Mouse (Mus musculus): ENCODE results near the gene Hs1bp3. TPM values are rescaled to one million over a fixed set of nuclear protein-coding genes. Genes with fewer than 3 reads are reported as not detected.

Hs1bp3 gene
- polyA plus RNA-seq, 1 experiment from 2014 or later: 8.4 TPM

DNA sequence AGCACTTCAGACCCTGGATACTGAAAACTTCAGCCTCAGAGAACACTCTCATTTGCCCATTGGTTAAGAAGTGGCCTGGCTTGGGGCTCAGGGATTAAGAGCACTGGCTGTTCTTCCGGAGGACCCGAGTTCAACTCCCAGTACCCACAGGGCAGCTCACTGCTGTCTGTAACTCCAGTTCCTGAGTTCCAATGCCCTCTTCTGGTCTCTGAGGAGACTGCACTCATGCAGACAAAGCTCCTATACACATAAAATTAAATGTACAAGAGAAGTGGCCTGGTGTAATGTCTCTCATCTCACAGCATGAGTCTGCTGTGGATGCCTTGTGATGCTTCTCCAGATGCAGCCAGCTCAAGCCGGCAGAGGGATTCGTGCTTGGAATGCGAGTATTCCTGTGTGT lies 3.3 kb downstream of the Hs1bp3 start:
- Histone ChIP-seq H3K27me3 (replicated peaks; ENCODE audit: control insufficient read depth, insufficient read depth, low read length) (no peaks in the 10 kb centered on the region), H3K9ac (ENCODE audit: low read length) (no peak overlapping the region), H3K36me3 (ENCODE audit: control insufficient read depth, insufficient read depth, low read length) (peaks cover 13% of the 10 kb centered on the region), H3K4me3 (ENCODE audit: low read depth, low read length) (no peak overlapping the region), H3K27ac (ENCODE audit: low read depth, low read length) (no peak overlapping the region), H3K4me2 (ENCODE audit: low read length) (no peak overlapping the region), H3K4me1 (ENCODE audit: control insufficient read depth, insufficient read depth, low read length) (no peaks in the 10 kb centered on the region), H3K9me3 (replicated peaks; ENCODE audit: control insufficient read depth, low read length) (no peaks in the 10 kb centered on the region)
- 91% methylated on average over 5 of the region's 5 CpGs for WGBS
- ATAC-seq (no peak), DNase-seq (ENCODE audit: low spot score) (no peak)

DNA sequence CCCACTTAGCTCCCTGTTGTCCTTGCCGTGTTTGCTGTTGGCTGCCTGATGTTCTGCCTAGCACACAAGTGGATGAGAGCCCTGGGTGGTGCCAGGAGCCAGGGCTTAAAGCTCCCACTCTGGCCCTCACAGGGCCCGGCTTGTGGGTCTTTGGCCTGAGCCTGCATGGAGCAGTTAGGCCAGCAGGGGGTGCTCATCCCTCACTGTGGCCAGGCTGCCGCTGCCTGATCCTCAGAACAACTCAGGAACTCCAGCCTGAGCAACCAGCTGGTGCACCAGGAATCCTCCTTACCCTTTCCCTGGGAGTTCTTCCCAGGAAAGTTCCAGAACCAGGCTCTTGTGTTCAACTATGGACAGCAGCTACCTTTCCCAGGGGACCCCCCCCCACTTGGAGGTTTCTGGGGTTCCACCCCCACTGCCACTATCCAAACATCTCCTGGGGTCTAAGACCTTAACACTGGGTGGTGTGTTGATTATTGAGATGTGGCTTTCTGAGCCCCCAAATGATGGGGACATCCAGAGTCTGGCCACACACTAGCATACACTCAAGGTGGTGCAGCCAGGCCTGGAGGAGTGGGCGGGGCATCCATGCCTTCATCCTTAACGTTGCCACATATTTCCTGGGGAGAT lies 7.0 kb downstream of the Hs1bp3 start:
- Histone ChIP-seq H3K4me3 (ENCODE audit: low read depth, low read length) (no peak overlapping the region), H3K27me3 (replicated peaks; ENCODE audit: control insufficient read depth, insufficient read depth, low read length) (no peaks in the 10 kb centered on the region), H3K36me3 (ENCODE audit: control insufficient read depth, insufficient read depth, low read length) (peaks cover 32% of the 10 kb centered on the region), H3K4me1 (ENCODE audit: control insufficient read depth, insufficient read depth, low read length) (no peaks in the 10 kb centered on the region), H3K9me3 (replicated peaks; ENCODE audit: control insufficient read depth, low read length) (no peaks in the 10 kb centered on the region), H3K9ac (ENCODE audit: low read length) (no peak overlapping the region), H3K4me2 (ENCODE audit: low read length) (no peak overlapping the region), H3K27ac (ENCODE audit: low read depth, low read length) (no peak overlapping the region)
- ATAC-seq (peak; percentile 68), DNase-seq (ENCODE audit: low spot score) (peak; percentile 67)
- 51% methylated on average over 5 of the region's 5 CpGs for WGBS

DNA sequence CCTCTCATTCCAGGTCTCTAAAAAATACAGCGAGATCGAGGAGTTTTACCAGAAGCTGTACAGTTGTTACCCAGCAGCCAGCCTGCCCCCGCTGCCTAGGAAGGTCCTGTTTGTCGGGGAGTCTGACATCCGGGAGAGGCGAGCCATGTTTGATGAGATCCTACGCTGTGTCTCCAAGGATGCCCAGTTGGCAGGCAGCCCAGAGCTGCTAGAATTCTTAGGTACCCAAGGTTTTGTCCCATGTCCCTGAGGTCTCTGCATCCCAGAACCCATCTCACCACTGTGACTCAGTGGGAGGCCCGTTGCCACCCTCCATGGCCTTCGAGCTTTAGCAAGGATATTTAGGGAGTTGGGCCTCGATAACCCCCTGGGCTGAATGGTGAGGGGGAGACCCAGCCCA lies 8.3 kb downstream of the Hs1bp3 start:
- ATAC-seq: no peak
- H3K4me3 ChIP-seq (ENCODE audit: low read depth, low read length): no peak overlapping the region
- no peaks in the 10 kb centered on the region for H3K4me1 ChIP-seq (ENCODE audit: control insufficient read depth, insufficient read depth, low read length)
- H3K9ac ChIP-seq (ENCODE audit: low read length): no peak overlapping the region
- no peaks in the 10 kb centered on the region for H3K27me3 ChIP-seq (replicated peaks; ENCODE audit: control insufficient read depth, insufficient read depth, low read length)
- 83% methylated on average over 10 of the region's 10 CpGs for WGBS
- no peak overlapping the region for H3K27ac ChIP-seq (ENCODE audit: low read depth, low read length)
- H3K4me2 ChIP-seq (ENCODE audit: low read length): no peak overlapping the region
- H3K36me3 ChIP-seq (ENCODE audit: control insufficient read depth, insufficient read depth, low read length): peaks cover 34% of the 10 kb centered on the region
- no peak for DNase-seq (ENCODE audit: low spot score)
- no peaks in the 10 kb centered on the region for H3K9me3 ChIP-seq (replicated peaks; ENCODE audit: control insufficient read depth, low read length)

DNA sequence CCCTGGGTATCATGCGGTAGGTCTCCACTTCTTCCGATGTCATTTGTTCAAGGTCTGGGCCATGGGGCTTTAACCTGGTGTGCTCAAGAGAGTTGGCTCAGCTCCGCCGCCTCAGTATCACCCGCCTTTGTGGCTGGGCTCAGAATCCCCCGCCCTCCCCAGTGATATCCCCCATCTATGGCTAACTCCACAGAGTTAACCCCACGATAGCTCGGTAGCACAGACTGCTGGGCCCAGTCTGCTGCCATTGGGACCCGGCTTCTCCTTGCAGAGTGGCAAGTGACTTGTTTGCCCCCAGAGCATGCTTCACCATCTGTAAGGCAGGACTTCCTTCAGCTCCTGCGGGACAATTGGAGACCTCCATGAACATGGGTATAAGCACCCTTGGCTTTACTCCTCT lies 10.9 kb downstream of the Hs1bp3 start:
- H3K4me3 ChIP-seq (ENCODE audit: low read depth, low read length): no peak overlapping the region
- peaks cover 6% of the 10 kb centered on the region; the same call in 1 of the 2 replicates for H3K4me1 ChIP-seq (ENCODE audit: control insufficient read depth, insufficient read depth, low read length)
- WGBS: 85% methylated on average over 10 of the region's 10 CpGs
- peaks cover 20% of the 10 kb centered on the region; the same call in 1 of the 2 replicates for H3K36me3 ChIP-seq (ENCODE audit: control insufficient read depth, insufficient read depth, low read length)
- no peaks in the 10 kb centered on the region for H3K9me3 ChIP-seq (replicated peaks; ENCODE audit: control insufficient read depth, low read length)
- ATAC-seq: no peak
- H3K9ac ChIP-seq (ENCODE audit: low read length): no peak overlapping the region
- H3K27me3 ChIP-seq (replicated peaks; ENCODE audit: control insufficient read depth, insufficient read depth, low read length): no peaks in the 10 kb centered on the region
- H3K4me2 ChIP-seq (ENCODE audit: low read length): no peak overlapping the region
- no peak overlapping the region for H3K27ac ChIP-seq (ENCODE audit: low read depth, low read length)
- DNase-seq (ENCODE audit: low spot score): no peak

DNA sequence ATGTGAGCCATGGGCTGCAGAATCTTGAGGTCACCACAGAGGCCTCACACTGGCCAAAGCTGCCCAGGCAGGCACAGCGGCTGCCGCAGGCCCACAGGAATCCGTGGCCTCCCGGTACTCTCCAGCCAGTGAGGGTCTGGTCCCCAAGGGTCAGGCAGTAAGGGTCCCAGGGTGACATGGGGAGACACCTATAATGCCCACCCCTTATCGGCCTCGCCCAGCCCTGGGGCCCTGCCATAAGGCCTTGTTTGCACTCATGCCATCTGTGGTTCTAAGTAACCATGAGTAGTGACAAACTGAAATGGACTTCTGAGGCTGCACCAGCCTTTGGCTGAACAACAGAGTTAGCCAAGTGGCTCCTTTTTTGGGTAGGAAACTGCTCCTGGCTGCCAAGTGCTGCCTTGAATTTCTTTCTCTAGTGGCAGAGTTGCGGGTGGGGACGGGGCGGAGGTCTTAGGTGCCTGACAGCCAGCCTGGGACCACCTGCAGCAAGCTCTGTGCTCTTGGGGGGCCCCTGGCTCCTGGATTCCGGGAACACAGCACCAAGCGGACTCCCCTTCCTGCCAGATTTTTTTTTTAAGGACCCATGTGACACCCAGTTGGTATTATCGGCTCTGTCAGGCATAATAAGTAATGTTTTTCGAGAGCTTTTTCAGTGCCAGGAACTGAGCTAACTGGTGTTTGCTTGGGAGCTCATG lies 12.2 kb downstream of the Hs1bp3 start:
- H3K36me3 ChIP-seq (ENCODE audit: control insufficient read depth, insufficient read depth, low read length): peaks cover 20% of the 10 kb centered on the region; the same call in 1 of the 2 replicates

DNA sequence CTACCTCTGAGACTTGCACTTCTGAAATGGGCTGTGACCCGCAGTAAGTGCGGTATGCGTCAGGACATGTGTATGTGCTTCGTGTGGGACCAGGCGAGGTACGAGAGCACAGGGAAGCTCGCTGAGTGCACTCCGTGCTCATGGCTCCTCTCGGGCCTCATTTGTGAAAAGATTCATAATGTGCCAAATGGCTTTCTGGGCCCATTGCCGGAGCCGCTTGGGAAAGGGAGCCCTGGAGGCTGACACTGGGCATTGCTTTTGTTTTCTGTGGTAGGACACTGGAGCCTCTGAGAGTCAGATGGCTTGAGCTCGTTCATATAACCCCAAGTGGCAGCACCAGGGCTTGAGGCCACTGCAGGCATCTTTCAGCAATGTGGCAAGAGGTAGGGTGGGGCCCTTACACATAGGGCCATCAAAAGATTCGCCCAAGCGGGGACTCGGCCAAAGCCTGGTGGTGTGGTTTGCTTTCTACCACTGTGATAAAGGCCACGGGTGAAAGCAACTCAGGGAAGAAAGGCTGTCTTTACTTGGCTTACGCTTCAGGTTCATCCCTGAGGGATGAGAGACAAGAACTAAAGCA lies 12.8 kb downstream of the Hs1bp3 start:
- DNase-seq (ENCODE audit: low spot score) (no peak), ATAC-seq (no peak)
- Histone ChIP-seq H3K4me3 (ENCODE audit: low read depth, low read length) (no peak overlapping the region), H3K27me3 (replicated peaks; ENCODE audit: control insufficient read depth, insufficient read depth, low read length) (no peaks in the 10 kb centered on the region), H3K9ac (ENCODE audit: low read length) (no peak overlapping the region), H3K4me2 (ENCODE audit: low read length) (no peak overlapping the region), H3K36me3 (ENCODE audit: control insufficient read depth, insufficient read depth, low read length) (peaks cover 20% of the 10 kb centered on the region; the same call in 1 of the 2 replicates), H3K9me3 (replicated peaks; ENCODE audit: control insufficient read depth, low read length) (no peaks in the 10 kb centered on the region), H3K27ac (ENCODE audit: low read depth, low read length) (no peak overlapping the region), H3K4me1 (ENCODE audit: control insufficient read depth, insufficient read depth, low read length) (peaks cover 6% of the 10 kb centered on the region; the same call in 1 of the 2 replicates)
- 90% methylated on average over 17 of the region's 17 CpGs for WGBS

More for the DNA sequence above, 12.2 kb downstream of the Hs1bp3 start:
- H3K4me1 ChIP-seq (ENCODE audit: control insufficient read depth, insufficient read depth, low read length): peaks cover 6% of the 10 kb centered on the region; the same call in 1 of the 2 replicates
- ATAC-seq (no peak), DNase-seq (ENCODE audit: low spot score) (no peak)
- H3K27ac ChIP-seq (ENCODE audit: low read depth, low read length): no peak overlapping the region
- H3K9ac ChIP-seq (ENCODE audit: low read length): no peak overlapping the region
- no peaks in the 10 kb centered on the region for H3K27me3 ChIP-seq (replicated peaks; ENCODE audit: control insufficient read depth, insufficient read depth, low read length)
- H3K4me3 ChIP-seq (ENCODE audit: low read depth, low read length): no peak overlapping the region
- WGBS: 93% methylated on average over 13 of the region's 13 CpGs
- no peaks in the 10 kb centered on the region for H3K9me3 ChIP-seq (replicated peaks; ENCODE audit: control insufficient read depth, low read length)
- no peak overlapping the region for H3K4me2 ChIP-seq (ENCODE audit: low read length)

DNA sequence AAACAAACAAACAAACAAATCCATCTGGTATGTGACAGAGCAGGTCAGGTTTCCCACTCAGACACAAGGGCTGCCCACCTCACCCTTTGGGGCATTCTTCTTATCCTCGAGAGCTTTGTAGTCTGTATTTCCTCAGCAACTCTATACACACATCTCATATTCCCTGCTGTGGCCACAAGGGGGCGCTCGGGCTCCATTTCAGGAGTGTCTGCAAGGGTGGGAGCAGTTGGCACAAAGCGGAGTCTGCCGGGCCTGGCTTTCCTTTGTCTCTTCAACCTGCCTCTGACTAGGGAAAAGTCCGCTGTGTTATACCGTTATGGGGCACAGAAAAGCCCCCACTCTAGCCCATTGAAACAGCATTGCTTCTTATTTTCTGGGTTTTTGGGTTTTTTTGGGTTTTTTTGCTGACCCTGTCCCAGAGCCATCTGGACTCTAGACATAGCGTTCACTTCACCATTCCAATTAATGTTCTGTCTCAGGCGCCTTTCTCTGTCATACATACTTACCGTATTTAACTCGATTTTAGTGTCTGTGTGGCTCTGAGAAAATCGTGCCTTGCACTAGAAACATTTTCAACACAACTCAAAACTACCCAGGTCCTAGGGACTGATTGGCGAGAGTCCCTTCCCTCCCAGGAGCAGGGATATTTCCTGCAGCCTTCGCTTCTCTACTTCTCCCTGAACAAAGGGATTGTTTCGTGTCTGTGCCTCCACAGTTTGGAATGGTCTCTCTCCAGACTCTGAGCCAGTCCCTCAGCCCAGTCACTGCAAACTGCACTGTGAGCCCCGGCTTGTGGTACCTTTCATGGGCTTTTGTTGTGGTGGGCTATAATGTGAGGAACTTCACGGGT lies 13.8 kb downstream of the Hs1bp3 start:
- H3K27ac ChIP-seq (ENCODE audit: low read depth, low read length): peak overlapping the region; percentile 78
- no peaks in the 10 kb centered on the region for H3K27me3 ChIP-seq (replicated peaks; ENCODE audit: control insufficient read depth, insufficient read depth, low read length)
- H3K4me1 ChIP-seq (ENCODE audit: control insufficient read depth, insufficient read depth, low read length): peaks cover 6% of the 10 kb centered on the region; the same call in 1 of the 2 replicates
- DNase-seq (ENCODE audit: low spot score) (peak; percentile 97), ATAC-seq (peak; percentile 95)
- WGBS: 16% methylated on average over 17 of the region's 17 CpGs
- H3K9me3 ChIP-seq (replicated peaks; ENCODE audit: control insufficient read depth, low read length): no peaks in the 10 kb centered on the region
- H3K4me2 ChIP-seq (ENCODE audit: low read length): 0 out of 2 replicates have a peak overlapping the region, but pooled peaks have one; percentile 18
- H3K9ac ChIP-seq (ENCODE audit: low read length): peak overlapping the region; percentile 60
- peaks cover 16% of the 10 kb centered on the region; the same call in 1 of the 2 replicates for H3K36me3 ChIP-seq (ENCODE audit: control insufficient read depth, insufficient read depth, low read length)
- no peak overlapping the region for H3K4me3 ChIP-seq (ENCODE audit: low read depth, low read length)

DNA sequence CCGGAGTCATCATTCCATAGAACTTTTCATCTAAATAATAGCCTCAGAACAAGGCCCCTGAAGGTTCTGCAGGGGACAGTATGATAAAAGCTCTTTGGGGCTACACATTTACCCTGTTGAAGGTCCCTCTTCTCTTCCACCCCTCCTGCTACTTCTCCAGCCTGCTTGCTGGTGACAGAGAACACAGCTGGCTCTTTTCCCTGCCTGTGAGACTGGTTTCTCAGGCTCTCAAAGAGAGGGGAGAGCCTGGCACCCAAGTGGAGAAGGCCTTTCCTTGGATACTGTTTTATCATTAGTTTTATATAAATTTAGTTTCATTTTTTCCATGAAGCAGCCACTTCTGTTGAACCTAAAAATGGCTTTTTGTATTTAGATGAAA lies 14.4 kb downstream of the Hs1bp3 start:
- H3K9me3 ChIP-seq (replicated peaks; ENCODE audit: control insufficient read depth, low read length): no peaks in the 10 kb centered on the region
- ATAC-seq: no peak
- peaks cover 6% of the 10 kb centered on the region; the same call in 1 of the 2 replicates for H3K4me1 ChIP-seq (ENCODE audit: control insufficient read depth, insufficient read depth, low read length)
- H3K27ac ChIP-seq (ENCODE audit: low read depth, low read length): peak overlapping the region; percentile 78
- DNase-seq (ENCODE audit: low spot score): peak; percentile 63
- no peaks in the 10 kb centered on the region for H3K27me3 ChIP-seq (replicated peaks; ENCODE audit: control insufficient read depth, insufficient read depth, low read length)
- no peak overlapping the region for H3K4me3 ChIP-seq (ENCODE audit: low read depth, low read length)
- H3K9ac ChIP-seq (ENCODE audit: low read length): peak overlapping the region; percentile 60
- H3K36me3 ChIP-seq (ENCODE audit: control insufficient read depth, insufficient read depth, low read length): peaks cover 11% of the 10 kb centered on the region; the same call in 1 of the 2 replicates
- H3K4me2 ChIP-seq (ENCODE audit: low read length): no peak overlapping the region
- WGBS: 54% methylated on average over 1 of the region's 1 CpGs

All from forebrain, embryonic 14.5 days (tissue).